Mouse (Mus musculus) olfactory bulb, adult 2 months (tissue): ENCODE results near the gene Akr7a5. TPM values are rescaled to one million over a fixed set of nuclear protein-coding genes. Genes with fewer than 3 reads are reported as not detected.
A peak's percentile ranks its signal among the peaks of the same experiment; 100 is the strongest.

ENCODE experiments used
- H3K27ac ChIP-seq: fragments of 200-500 bp; 2 replicates; pipeline ENCODE4 v1.5.1; 2012; ENCODE audit warnings: low read depth, low read length; ENCODE audit not compliant: insufficient read depth
- H3K4me1 ChIP-seq: fragments of 200-500 bp; 2 replicates; pipeline ENCODE4 v1.6.1; 2012; ENCODE audit warnings: low read length; ENCODE audit not compliant: control insufficient read depth, insufficient read depth
- H3K4me3 ChIP-seq: fragments of 200-500 bp; 2 replicates; pipeline ENCODE4 v1.5.1; 2012; ENCODE audit warnings: mild to moderate bottlenecking, low read depth, low read length, moderate library complexity; ENCODE audit not compliant: insufficient read depth
- CTCF ChIP-seq: fragments of 200-500 bp; IDR thresholded peaks from 2 replicates; pipeline ENCODE4 v1.5.1; 2012; ENCODE audit warnings: low read depth, mild to moderate bottlenecking, low read length, moderate library complexity; ENCODE audit not compliant: insufficient read depth
- POLR2A ChIP-seq: fragments of 200-500 bp; IDR thresholded peaks from 2 replicates; pipeline ENCODE4 v1.6.1; 2012; ENCODE audit warnings: mild to moderate bottlenecking, low read depth, low read length, moderate library complexity; ENCODE audit not compliant: insufficient read depth
- whole genome bisulfite sequencing: fragments of 180-500 bp; shearing (Covaris S2); methylation state at CpG from one replicate; pipeline ENCODE4 v1.1.7; 2018; 5-methylcytosine and 5-hydroxymethylcytosine counted together
- polyA plus RNA-seq: library from polyadenylated mRNA; stranded (reverse); fragments of >200 nt; gene quantifications from 2 replicates; pipeline ENCODE4 v1.2.4, GENCODE M21; 2012; ENCODE audit warnings: low replicate concordance; ENCODE audit not compliant: missing spikeins, insufficient read depth, insufficient read length

Gene Akr7a5
- polyA plus RNA-seq, 1 experiment: not detected

- no peak overlapping the region for H3K4me3 ChIP-seq
- WGBS: 84% methylated on average over 4 of the region's 4 CpGs
Observed at GRCm38 (mm10) chr4:139340835-139341234, 30.3 kb downstream of the Akr7a5 start.

DNA sequence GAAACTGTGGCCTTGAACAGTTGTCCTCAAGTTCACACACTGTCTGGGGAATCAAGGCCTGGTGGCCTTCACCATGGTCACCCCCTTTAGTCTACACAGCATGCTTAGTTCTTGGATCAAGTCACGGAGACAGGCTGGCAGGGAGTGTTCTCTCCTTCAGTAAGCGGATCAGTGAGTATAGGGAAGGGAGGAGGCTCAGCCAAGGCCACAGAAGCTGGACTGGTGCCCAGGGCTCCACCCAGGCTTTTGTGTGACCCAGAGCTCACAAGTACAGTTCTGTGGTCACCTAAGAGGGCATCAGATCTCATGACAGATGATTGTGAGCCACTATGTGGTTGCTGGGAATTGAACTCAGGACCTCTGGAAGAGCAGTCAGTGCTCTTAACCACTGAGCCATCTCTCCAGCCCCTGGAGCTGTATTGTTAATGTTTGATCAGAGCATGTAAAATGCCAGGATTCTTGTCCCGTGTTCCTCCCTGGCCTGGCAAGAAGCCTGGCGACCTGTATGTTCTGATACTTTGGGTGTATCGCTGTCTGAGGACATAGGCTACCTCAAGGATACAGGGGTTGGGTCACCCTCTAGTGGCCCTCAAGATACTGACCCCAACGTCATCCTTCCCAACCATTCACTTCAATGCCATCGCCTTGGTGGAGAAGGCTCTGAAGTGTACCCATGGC, 31.2 kb downstream of the Akr7a5 start:
- no peak overlapping the region for H3K4me3 ChIP-seq
- WGBS: 72% methylated on average over 7 of the region's 7 CpGs
- no peak overlapping the region for H3K27ac ChIP-seq
- peaks cover 2% of the 10 kb centered on the region; the same call in 1 of the 2 replicates for H3K4me1 ChIP-seq
- TF ChIP-seq POLR2A: no peak

More at GRCm38 (mm10) chr4:139340835-139341234, 30.3 kb downstream of the Akr7a5 start:
- no peak overlapping the region for H3K27ac ChIP-seq
- H3K4me1 ChIP-seq: peaks cover 2% of the 10 kb centered on the region; the same call in 1 of the 2 replicates
- TF ChIP-seq POLR2A (no peak), CTCF (no peak)

DNA sequence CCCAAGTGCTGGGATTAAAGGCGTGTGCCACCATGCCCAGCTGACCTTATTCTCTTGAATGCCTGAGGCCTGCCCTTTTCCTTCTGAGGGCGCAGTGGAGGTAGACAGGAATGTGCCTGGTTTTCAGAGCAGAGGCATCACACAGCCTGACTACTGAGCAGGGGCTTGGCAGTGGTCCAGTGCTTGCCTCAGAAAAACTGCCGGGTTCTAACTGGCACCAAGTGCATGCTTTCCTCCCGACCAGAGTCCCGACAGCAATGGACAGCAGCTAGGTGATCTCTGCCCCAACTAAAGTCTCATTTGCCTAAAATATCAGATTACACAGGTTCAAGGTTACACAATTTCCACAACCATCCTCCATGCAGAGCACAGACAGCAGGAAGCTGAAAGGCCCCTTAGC, 33.2 kb downstream of the Akr7a5 start:
- TF ChIP-seq POLR2A (no peak), CTCF (no peak)
- Histone ChIP-seq H3K4me1 (no peaks in the 10 kb centered on the region), H3K27ac (no peak overlapping the region), H3K4me3 (no peak overlapping the region)
- WGBS: 41% methylated on average over 5 of the region's 5 CpGs

DNA sequence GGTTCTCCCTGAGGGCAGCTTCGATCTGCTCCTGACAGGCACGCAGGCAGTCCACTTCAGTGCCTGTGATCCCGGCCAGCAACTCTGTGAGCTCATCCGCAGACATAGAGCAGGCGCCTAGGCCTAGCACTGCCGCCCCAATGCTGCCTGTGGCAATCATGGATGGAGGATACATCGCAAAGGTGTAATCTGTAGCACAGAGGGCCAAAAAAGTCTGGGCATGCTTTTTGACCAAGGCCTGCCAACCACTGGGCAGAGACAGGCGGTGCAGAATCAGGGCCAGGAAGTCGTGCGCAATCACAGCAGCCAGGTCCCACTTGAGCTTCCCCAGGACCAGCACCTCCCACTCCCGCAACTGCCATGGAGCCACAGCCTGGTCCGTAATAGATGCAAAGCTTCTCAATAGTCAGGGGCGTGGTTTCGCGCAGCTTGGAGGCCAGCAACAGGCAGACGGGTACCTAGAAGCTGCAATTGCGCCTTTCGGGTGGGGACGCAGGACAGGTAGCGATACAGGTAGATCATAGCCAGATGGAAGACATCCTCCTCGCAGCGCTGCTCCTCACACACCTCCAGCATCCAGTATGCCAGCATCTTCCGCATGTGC, 35.0 kb downstream of the Akr7a5 start:
- TF ChIP-seq CTCF (no peak), POLR2A (no peak)
- no peak overlapping the region for H3K27ac ChIP-seq
- 84% methylated on average over 23 of the region's 23 CpGs for WGBS
- H3K4me3 ChIP-seq: no peak overlapping the region
- H3K4me1 ChIP-seq: no peaks in the 10 kb centered on the region

- TF ChIP-seq CTCF (no peak), POLR2A (0 out of 2 replicates have a peak, but pooled peaks have one; percentile 35)
- WGBS: under 1% methylated on average over 64 of the region's 64 CpGs
- Histone ChIP-seq H3K4me3 (peak within 1 kb of the TSS; percentile 79), H3K27ac (peak within 1 kb of the TSS; percentile 93), H3K4me1 (peaks cover 7% of the 10 kb centered on the region)
Observed at GRCm38 (mm10) chr4:139351931-139352711, 41.6 kb downstream of the Akr7a5 start, which contains the start of the genes Mrto4, Emc1 and Ubr4. Mrto4 (minus strand) TSS chr4:139352576. Emc1 (plus strand) TSS chr4:139352587. Ubr4 (plus strand) TSS chr4:139352609.

GRCm38 (mm10) chr4:139352832-139353231, 42.3 kb downstream of the Akr7a5 start:
- peak overlapping the region; percentile 79 for H3K4me3 ChIP-seq
- H3K4me1 ChIP-seq: peaks cover 7% of the 10 kb centered on the region
- WGBS: 1% methylated on average over 7 of the region's 7 CpGs
- no peak overlapping the region for H3K27ac ChIP-seq
- TF ChIP-seq POLR2A (no peak), CTCF (no peak)

DNA sequence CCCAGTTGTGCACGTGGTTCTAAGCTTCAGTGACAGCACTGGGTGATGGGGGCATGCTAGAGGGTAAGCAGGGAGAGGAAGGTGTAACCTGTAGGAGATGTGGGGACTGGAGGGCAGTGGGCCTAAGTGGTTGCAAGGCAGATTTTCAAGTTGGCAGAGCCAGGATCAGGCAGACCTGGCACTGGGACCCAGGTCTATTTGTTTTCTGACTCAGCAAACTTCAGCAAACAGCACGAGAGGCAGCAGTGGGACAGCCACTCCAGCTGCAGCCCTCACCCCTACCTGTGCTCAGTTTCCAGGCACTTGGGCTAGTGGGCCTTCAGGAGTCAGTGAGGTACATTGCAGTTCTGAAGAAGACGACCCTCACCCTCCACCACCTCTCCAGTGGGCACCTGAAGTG, 46.7 kb downstream of the Akr7a5 start:
- Histone ChIP-seq H3K4me1 (peaks cover 4% of the 10 kb centered on the region), H3K27ac (no peak overlapping the region), H3K4me3 (no peak overlapping the region)
- no peak for TF ChIP-seq CTCF
- 91% methylated on average over 3 of the region's 3 CpGs for WGBS

DNA sequence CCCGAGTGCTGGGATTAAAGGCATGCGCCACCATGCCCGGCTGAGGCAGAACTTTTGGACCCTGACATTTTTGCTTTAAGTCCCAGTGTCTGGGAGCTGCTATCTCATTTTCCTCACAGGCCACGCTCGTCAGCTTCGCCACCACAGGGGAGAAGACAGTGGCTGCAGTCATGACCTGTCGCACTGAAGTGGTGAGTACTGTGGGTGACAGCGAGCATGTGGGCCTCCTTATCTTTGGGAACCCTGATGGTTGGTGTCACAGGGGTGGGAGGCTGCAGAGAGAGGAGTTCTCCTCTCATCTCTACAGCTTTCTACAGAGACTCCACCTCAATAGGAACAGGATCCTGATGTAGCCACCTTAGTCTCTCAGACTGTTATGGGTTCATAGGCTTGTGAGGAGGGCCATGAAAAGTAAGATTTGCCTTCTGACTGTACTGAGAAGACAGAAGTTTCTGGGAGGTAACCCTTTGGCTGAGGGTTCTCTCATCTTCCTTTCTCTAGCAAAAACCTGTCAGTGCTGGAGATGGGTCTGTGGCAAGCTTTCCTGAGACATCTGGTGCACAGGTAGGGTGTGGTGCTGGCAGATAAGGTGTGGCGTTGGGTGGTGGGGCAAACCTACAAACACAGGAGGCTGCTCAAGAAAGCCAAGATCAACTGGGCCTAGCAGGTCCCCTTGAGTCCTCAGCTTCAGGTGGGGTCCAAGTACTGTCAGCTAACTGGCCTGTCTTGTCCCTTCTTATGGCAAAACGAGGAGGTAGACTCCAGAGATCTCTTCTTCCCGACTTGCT, 50.4 kb downstream of the Akr7a5 start:
- H3K4me1 ChIP-seq: no peaks in the 10 kb centered on the region
- no peak overlapping the region for H3K27ac ChIP-seq
- 91% methylated on average over 11 of the region's 11 CpGs for WGBS
- H3K4me3 ChIP-seq: no peak overlapping the region
- no peak for TF ChIP-seq POLR2A
- TF ChIP-seq CTCF: no peak
